Mouse (Mus musculus) heart, adult 2 months (tissue): ENCODE results near the gene Ccdc120. TPM values are rescaled to one million over a fixed set of nuclear protein-coding genes. Genes with fewer than 3 reads are reported as not detected.

Experiments used
- DNase-seq, 2 experiments: peaks; one replicate each; pipeline ENCODE4 v3.0.0; 2021
- H3K27ac ChIP-seq: fragments of 200-600 bp; 2 replicates; pipeline ENCODE4 v1.8.1; 2022
- H3K27me3 ChIP-seq: fragments of 200-500 bp; 2 replicates; pipeline ENCODE4 v1.6.1; 2012; ENCODE audit warnings: mild to moderate bottlenecking, low read length, inconsistent platforms, mixed read lengths; ENCODE audit not compliant: control insufficient read depth, insufficient read depth
- H3K36me3 ChIP-seq: fragments of 200-500 bp; 2 replicates; pipeline ENCODE4 v1.6.1; 2012; ENCODE audit warnings: low read length, inconsistent platforms; ENCODE audit not compliant: control insufficient read depth, insufficient read depth
- H3K4me1 ChIP-seq: fragments of 200-500 bp; 2 replicates; pipeline ENCODE4 v1.6.1; 2011; ENCODE audit warnings: low read length; ENCODE audit not compliant: control insufficient read depth, insufficient read depth
- H3K4me3 ChIP-seq: fragments of 200-600 bp; 2 replicates; pipeline ENCODE4 v1.8.1; 2022
- H3K79me2 ChIP-seq: fragments of 200-500 bp; replicated peaks from 2 replicates; pipeline ENCODE4 v1.6.1; 2012; ENCODE audit warnings: mild to moderate bottlenecking, inconsistent platforms, low read length, moderate library complexity, mixed read lengths; ENCODE audit not compliant: control insufficient read depth, insufficient read depth
- H3K9ac ChIP-seq: fragments of 200-500 bp; 2 replicates; pipeline ENCODE4 v1.6.1; 2012; ENCODE audit warnings: low read depth, mild to moderate bottlenecking, control low read depth, inconsistent platforms, low read length, mixed read lengths
- CTCF ChIP-seq: fragments of 200-600 bp; IDR thresholded peaks from 2 replicates; pipeline ENCODE4 v1.8.1; 2022; ENCODE audit warnings: antibody characterized with exemption, mild to moderate bottlenecking, moderate library complexity
- EP300 ChIP-seq: fragments of 200-500 bp; IDR thresholded peaks from 2 replicates; pipeline ENCODE4 v1.6.1; 2011; ENCODE audit warnings: low read depth, low read length, control low read depth; ENCODE audit not compliant: insufficient read depth
- POLR2A ChIP-seq: fragments of 200-500 bp; IDR thresholded peaks from 2 replicates; pipeline ENCODE4 v1.6.1; 2011; ENCODE audit warnings: mild to moderate bottlenecking, low read depth, low read length, control low read depth; ENCODE audit not compliant: insufficient read depth
- WGBS: fragments of 180-500 bp; shearing (Covaris S2); methylation state at CpG from one replicate; pipeline ENCODE4 v1.1.7; 2018; 5-methylcytosine and 5-hydroxymethylcytosine counted together
- intact Hi-C: fragments of 180-260 bp; cut with DNase I; formaldehyde crosslinking; loops from one replicate; pipeline ENCODE4 v1.15.1; 2025
- polyA plus RNA-seq: library from polyadenylated mRNA; depleted of rRNA; stranded (reverse); fragments of >200 nt; gene quantifications from 2 replicates; pipeline ENCODE4 v1.2.3, GENCODE M21; 2012
- total RNA-seq, 2 experiments: library from RNA; stranded (reverse); gene quantifications; 2 replicates each; pipeline ENCODE4 v1.2.3; 2021

Gene Ccdc120
- total and polyA plus RNA-seq, 3 experiments = 0.32 to 2.8 (median 1.1) TPM

- 78% methylated on average over 4 of the region's 4 CpGs for WGBS
- intact Hi-C loops = no loop called here
- Histone ChIP-seq H3K27ac (no peak overlapping the region), H3K79me2 (no peaks in the 10 kb centered on the region), H3K36me3 (no peaks in the 10 kb centered on the region), H3K4me1 (no peaks in the 10 kb centered on the region), H3K9ac (no peak overlapping the region), H3K27me3 (no peaks in the 10 kb centered on the region), H3K4me3 (no peak overlapping the region)
- no peak for DNase-seq
- no peak for TF ChIP-seq POLR2A
- no peak for TF ChIP-seq CTCF
- no peak for TF ChIP-seq EP300
Measured at GRCm38 (mm10) chrX:7782603-7783092, 31.9 kb upstream of the Ccdc120 start.

GRCm38 (mm10) chrX:7779294-7779693 is 28.6 kb upstream of the Ccdc120 start:
- TF ChIP-seq CTCF (no peak), POLR2A (no peak), EP300 (no peak)
- no peaks in the 10 kb centered on the region for H3K36me3 ChIP-seq
- no peak overlapping the region for H3K9ac ChIP-seq
- H3K79me2 ChIP-seq = no peaks in the 10 kb centered on the region
- DNase-seq = no peak
- no peak overlapping the region for H3K27ac ChIP-seq
- 10% methylated on average over 3 of the region's 3 CpGs for WGBS
- no peak overlapping the region for H3K4me3 ChIP-seq
- H3K27me3 ChIP-seq = no peaks in the 10 kb centered on the region
- intact Hi-C loops = loop anchor here (5.0 to 10.0 kb wide), 2 partner anchors 47 to 354 kb away; no protein-coding TSS in a partner anchor
- H3K4me1 ChIP-seq = no peaks in the 10 kb centered on the region; the same call in 1 of the 2 replicates

GRCm38 (mm10) chrX:7778450-7779244 is 27.9 kb upstream of the Ccdc120 start:
- no peak overlapping the region for H3K27ac ChIP-seq
- no peaks in the 10 kb centered on the region for H3K79me2 ChIP-seq
- 65% methylated on average over 7 of the region's 7 CpGs for WGBS
- DNase-seq = no peak
- H3K9ac ChIP-seq = no peak overlapping the region
- TF ChIP-seq EP300 (no peak), POLR2A (no peak), CTCF (no peak)
- no peaks in the 10 kb centered on the region for H3K36me3 ChIP-seq
- no peak overlapping the region for H3K4me3 ChIP-seq
- H3K4me1 ChIP-seq = no peaks in the 10 kb centered on the region; the same call in 1 of the 2 replicates
- intact Hi-C loops = loop anchor here (5.0 to 10.0 kb wide), 2 partner anchors 46 to 354 kb away; no protein-coding TSS in a partner anchor
- H3K27me3 ChIP-seq = no peaks in the 10 kb centered on the region

GRCm38 (mm10) chrX:7776329-7777082 is 25.8 kb upstream of the Ccdc120 start:
- WGBS = 44% methylated on average over 8 of the region's 8 CpGs
- Histone ChIP-seq H3K27ac (no peak overlapping the region), H3K79me2 (no peaks in the 10 kb centered on the region), H3K27me3 (no peaks in the 10 kb centered on the region), H3K4me3 (no peak overlapping the region), H3K4me1 (no peaks in the 10 kb centered on the region; the same call in 1 of the 2 replicates), H3K36me3 (no peaks in the 10 kb centered on the region), H3K9ac (no peak overlapping the region)
- intact Hi-C loops = loop anchor here (1.0 to 10.0 kb wide), 3 partner anchors 23 to 352 kb away; no protein-coding TSS in a partner anchor
- no peak for TF ChIP-seq POLR2A
- TF ChIP-seq EP300 = no peak
- peak; percentile 83 for TF ChIP-seq CTCF
- peak; percentile 37 to 52 for DNase-seq

- intact Hi-C loops = loop anchor here (1.0 to 10.0 kb wide), 3 partner anchors 22 to 351 kb away; no protein-coding TSS in a partner anchor
- Histone ChIP-seq H3K4me1 (no peaks in the 10 kb centered on the region; the same call in 1 of the 2 replicates), H3K36me3 (no peaks in the 10 kb centered on the region), H3K27ac (no peak overlapping the region), H3K4me3 (no peak overlapping the region), H3K9ac (no peak overlapping the region), H3K79me2 (no peaks in the 10 kb centered on the region), H3K27me3 (no peaks in the 10 kb centered on the region)
- TF ChIP-seq CTCF (no peak), POLR2A (no peak), EP300 (no peak)
- 63% methylated on average over 9 of the region's 9 CpGs for WGBS
- DNase-seq = no peak
Measured at GRCm38 (mm10) chrX:7775501-7776205, 24.9 kb upstream of the Ccdc120 start.
